Mouse (Mus musculus) forebrain, embryonic 16.5 days (tissue): ENCODE results near the gene Cog5. TPM values are rescaled to one million over a fixed set of nuclear protein-coding genes. Genes with fewer than 3 reads are reported as not detected.

Experiments used
- ATAC-seq: fragments of 200-750 bp; cut with Nextera tagmentation; 2 replicates; pipeline ENCODE4 v1.8.0; 2017; ENCODE audit warnings: mild to moderate bottlenecking, moderate library complexity
- H3K27ac ChIP-seq: fragments of 300-500 bp; sonication (generic); 2 replicates; pipeline ENCODE4 v1.5.1; 2014; ENCODE audit warnings: low read length, control low read depth
- H3K27me3 ChIP-seq: fragments of 300-500 bp; sonication (generic); replicated peaks from 2 replicates; pipeline ENCODE4 v1.6.1; 2014; ENCODE audit warnings: low read length; ENCODE audit not compliant: control insufficient read depth, insufficient read depth
- H3K36me3 ChIP-seq: fragments of 300-500 bp; sonication (generic); 2 replicates; pipeline ENCODE4 v1.6.1; 2014; ENCODE audit not compliant: control insufficient read depth, insufficient read depth
- H3K4me1 ChIP-seq: fragments of 300-500 bp; sonication (generic); replicated peaks from 2 replicates; pipeline ENCODE4 v1.6.1; 2014; ENCODE audit warnings: low read length; ENCODE audit not compliant: control insufficient read depth, insufficient read depth
- H3K4me2 ChIP-seq: fragments of 300-500 bp; sonication (generic); 2 replicates; pipeline ENCODE4 v1.6.1; 2014; ENCODE audit warnings: mild to moderate bottlenecking, low read length, control low read depth
- H3K4me3 ChIP-seq: fragments of 300-500 bp; sonication (generic); replicated peaks from 2 replicates; pipeline ENCODE4 v1.5.1; 2014; ENCODE audit warnings: mild to moderate bottlenecking, low read length, control low read depth
- H3K9ac ChIP-seq: fragments of 300-500 bp; sonication (generic); replicated peaks from 2 replicates; pipeline ENCODE4 v1.6.1; 2014; ENCODE audit warnings: low read depth, low read length, control low read depth
- H3K9me3 ChIP-seq: fragments of 300-500 bp; sonication (generic); 2 replicates; pipeline ENCODE4 v1.6.1; 2016; ENCODE audit warnings: low read length; ENCODE audit not compliant: control insufficient read depth
- WGBS: fragments of 180-500 bp; shearing (Covaris S2); extraction: QIAGEN DNeasy Blood & Tissue Kit; methylation state at CpG from one replicate; pipeline ENCODE4 v1.1.7; 2014; 5-methylcytosine and 5-hydroxymethylcytosine counted together
- polyA plus RNA-seq: library from polyadenylated mRNA; unstranded; fragments of >200 nt; fragmentation: Nextera tagmentation; extraction: Ambion mirVana; gene quantifications from 2 replicates; pipeline ENCODE4 v1.2.1, GENCODE M21; 2015

Cog5 gene
- polyA plus RNA-seq, 1 experiment from 2014 or later: 25.1 TPM

GRCm38 (mm10) chr12:31984206-31984605 is 329.5 kb downstream of the Cog5 start:
- no peaks in the 10 kb centered on the region for H3K36me3 ChIP-seq
- no peaks in the 10 kb centered on the region for H3K27me3 ChIP-seq
- ATAC-seq: peak; percentile 41; the same call in 1 of the 2 replicates
- no peak overlapping the region for H3K4me3 ChIP-seq
- 18% methylated on average over 2 of the region's 2 CpGs for WGBS
- no peak overlapping the region for H3K9ac ChIP-seq
- H3K27ac ChIP-seq: peak overlapping the region; percentile 87
- no peaks in the 10 kb centered on the region for H3K9me3 ChIP-seq
- H3K4me1 ChIP-seq: peaks cover 23% of the 10 kb centered on the region
- no peak overlapping the region; the same call in 1 of the 2 replicates for H3K4me2 ChIP-seq

GRCm38 (mm10) chr12:31984664-31985063 is 330.0 kb downstream of the Cog5 start:
- Histone ChIP-seq H3K9me3 (no peaks in the 10 kb centered on the region), H3K4me2 (no peak overlapping the region), H3K4me3 (no peak overlapping the region), H3K27ac (peak overlapping the region; percentile 87), H3K36me3 (no peaks in the 10 kb centered on the region), H3K4me1 (peaks cover 23% of the 10 kb centered on the region), H3K9ac (no peak overlapping the region), H3K27me3 (no peaks in the 10 kb centered on the region)
- WGBS: 69% methylated on average over 12 of the region's 12 CpGs
- no peak for ATAC-seq

GRCm38 (mm10) chr12:31985738-31986137 is 331.1 kb downstream of the Cog5 start:
- no peak overlapping the region for H3K9ac ChIP-seq
- H3K27ac ChIP-seq: no peak overlapping the region
- no peaks in the 10 kb centered on the region for H3K9me3 ChIP-seq
- H3K36me3 ChIP-seq: no peaks in the 10 kb centered on the region
- no peak for ATAC-seq
- peaks cover 26% of the 10 kb centered on the region for H3K4me1 ChIP-seq
- H3K4me3 ChIP-seq: no peak overlapping the region
- H3K27me3 ChIP-seq: no peaks in the 10 kb centered on the region
- H3K4me2 ChIP-seq: no peak overlapping the region
- WGBS: 74% methylated on average over 6 of the region's 6 CpGs

GRCm38 (mm10) chr12:31986463-31986862 is 331.8 kb downstream of the Cog5 start:
- Histone ChIP-seq H3K9me3 (no peaks in the 10 kb centered on the region), H3K4me3 (no peak overlapping the region), H3K4me2 (no peak overlapping the region), H3K27ac (no peak overlapping the region), H3K9ac (no peak overlapping the region), H3K36me3 (no peaks in the 10 kb centered on the region), H3K27me3 (no peaks in the 10 kb centered on the region), H3K4me1 (peaks cover 26% of the 10 kb centered on the region)
- WGBS: 91% methylated on average over 2 of the region's 2 CpGs
- ATAC-seq: no peak

Other genes starting within 250 kb of the Cog5 start
- 15.9 and 16.0 TPM in 2 replicates for gene Cbll1, start 155.3 kb upstream of the Cog5 start, polyA plus RNA-seq
- 0.26 TPM in 1 of 2 replicates, not detected in the other for gene Slc26a4, start 94.9 kb upstream of the Cog5 start, polyA plus RNA-seq
- 29.8 and 30.7 TPM in 2 replicates for gene Bcap29, start 20.2 kb upstream of the Cog5 start, polyA plus RNA-seq
- 7.2 and 9.0 TPM in 2 replicates for gene Dus4l, start within 50 bp of the Cog5 start, polyA plus RNA-seq
- 12.2 and 12.8 TPM in 2 replicates for gene Gpr22, start 59.1 kb downstream of the Cog5 start, polyA plus RNA-seq